Mouse (Mus musculus) liver, adult 2 months (tissue): ENCODE measurements around the gene Dlgap1.

Experiments used
- CTCF ChIP-seq: fragments of 200-500 bp; IDR thresholded peaks from 2 replicates; pipeline ENCODE4 v1.5.1; 2011; ENCODE audit warnings: low read depth, low read length, control low read depth
- POLR2A ChIP-seq: fragments of 200-500 bp; IDR thresholded peaks from 2 replicates; pipeline ENCODE4 v1.6.1; 2011; ENCODE audit warnings: low read length, control low read depth; ENCODE audit not compliant: insufficient read depth; ENCODE audit errors: extremely low read depth

DNA sequence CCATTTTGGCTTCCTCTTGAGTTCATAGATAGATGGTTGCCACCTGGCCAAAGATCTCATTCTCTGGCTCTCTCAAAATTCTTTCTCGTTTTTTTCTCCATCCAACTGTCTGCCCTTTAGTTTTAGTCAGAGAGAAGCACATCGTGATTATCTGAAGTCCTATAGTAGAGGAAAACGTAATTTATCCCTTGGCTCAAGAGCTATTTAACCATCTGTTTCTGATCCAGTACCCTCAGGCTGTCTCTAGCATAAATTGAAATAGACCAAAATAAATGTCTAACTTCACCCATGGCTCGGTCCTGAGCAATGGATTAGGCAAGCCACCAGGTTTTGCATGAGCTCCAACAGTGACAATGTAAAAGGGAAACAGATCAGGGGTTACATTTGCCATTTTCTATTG, 287.5 kb downstream of the Dlgap1 start:
- TF ChIP-seq POLR2A (no peak), CTCF (no peak)
